Mouse (Mus musculus) heart, postnatal 0 days (tissue): Measurements from ENCODE around the gene Pde4d. TPM values are rescaled to one million over a fixed set of nuclear protein-coding genes. Genes with fewer than 3 reads are reported as not detected.

Experiments
- ATAC-seq: fragments of 200-750 bp; cut with Nextera tagmentation; 2 replicates; pipeline ENCODE4 v1.8.0; 2017; ENCODE audit warnings: low read depth, moderate number of reproducible peaks, moderate library complexity; ENCODE audit not compliant: insufficient read depth
- DNase-seq: peaks from one replicate; pipeline ENCODE4 v3.0.0-alpha.2; 2016; ENCODE audit warnings: low spot score
- H3K27ac ChIP-seq: fragments of 300-500 bp; sonication (generic); 2 replicates; pipeline ENCODE4 v1.5.1; 2014; ENCODE audit warnings: low read depth, mild to moderate bottlenecking
- H3K27me3 ChIP-seq: fragments of 300-500 bp; sonication (generic); 2 replicates; pipeline ENCODE4 v1.6.1; 2014; ENCODE audit warnings: low read length, mixed read lengths; ENCODE audit not compliant: control insufficient read depth, insufficient read depth
- H3K36me3 ChIP-seq: fragments of 300-500 bp; sonication (generic); replicated peaks from 2 replicates; pipeline ENCODE4 v1.6.1; 2014; ENCODE audit warnings: low read length, mixed read lengths; ENCODE audit not compliant: control insufficient read depth, insufficient read depth
- H3K4me1 ChIP-seq: fragments of 300-500 bp; sonication (generic); 2 replicates; pipeline ENCODE4 v1.6.1; 2014; ENCODE audit warnings: antibody characterized with exemption; ENCODE audit not compliant: control insufficient read depth, insufficient read depth
- H3K4me2 ChIP-seq: fragments of 300-500 bp; sonication (generic); 2 replicates; pipeline ENCODE4 v1.6.1; 2014; ENCODE audit warnings: low read depth, mild to moderate bottlenecking, low read length, moderate library complexity
- H3K4me3 ChIP-seq: fragments of 300-500 bp; sonication (generic); 2 replicates; pipeline ENCODE4 v1.5.1; 2014; ENCODE audit warnings: low read depth, low read length
- H3K9ac ChIP-seq: fragments of 300-500 bp; sonication (generic); replicated peaks from 2 replicates; pipeline ENCODE4 v1.6.1; 2014; ENCODE audit warnings: low read depth, low read length, mixed read lengths
- H3K9me3 ChIP-seq: fragments of 300-500 bp; sonication (generic); replicated peaks from 2 replicates; pipeline ENCODE4 v1.6.1; 2016; ENCODE audit warnings: low read length; ENCODE audit not compliant: control insufficient read depth
- CTCF ChIP-seq: IDR thresholded peaks from 2 replicates; pipeline ENCODE4 v1.5.1; 2016; ENCODE audit warnings: antibody characterized with exemption, control low read depth, low read depth
- EP300 ChIP-seq: IDR thresholded peaks from 2 replicates; pipeline ENCODE4 v1.6.1; 2016; ENCODE audit warnings: antibody characterized with exemption, low read depth
- WGBS: fragments of 180-500 bp; shearing (Covaris S2); extraction: QIAGEN DNeasy Blood & Tissue Kit; methylation state at CpG from one replicate; pipeline ENCODE4 v1.1.7; 2014; 5-methylcytosine and 5-hydroxymethylcytosine counted together
- polyA plus RNA-seq: library from polyadenylated mRNA; unstranded; fragments of >200 nt; fragmentation: Nextera tagmentation; extraction: Ambion mirVana; gene quantifications from 2 replicates; pipeline ENCODE4 v1.2.1, GENCODE M21; 2015
- total RNA-seq: library from RNA; depleted of rRNA; stranded (reverse); fragments of >200 nt; gene quantifications from 2 replicates; pipeline ENCODE4 v1.2.3, GENCODE M21; 2014; ENCODE audit warnings: low replicate concordance

Gene Pde4d
- total and polyA plus RNA-seq, 2 experiments from 2014 or later, result 21.9 to 58.0 TPM

DNA sequence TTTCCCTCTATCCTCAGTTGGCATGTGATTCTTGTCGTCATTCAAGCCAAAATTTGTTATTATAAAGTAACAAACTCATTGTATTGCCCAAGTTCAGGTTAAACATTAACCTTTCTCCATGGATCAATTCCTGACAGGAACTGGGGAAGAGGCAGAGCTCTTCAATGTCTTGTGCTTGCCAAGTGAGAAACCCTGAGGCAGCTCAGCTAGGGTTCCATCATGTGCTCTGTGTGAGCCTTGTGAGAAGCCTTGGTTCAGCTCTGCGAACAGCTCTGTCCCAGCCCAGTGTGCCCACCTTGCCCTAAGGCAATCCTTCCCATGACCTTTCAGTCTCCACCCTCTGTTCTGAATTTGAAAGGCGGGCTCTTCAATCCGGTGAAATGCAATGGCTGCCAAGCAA is 1150.0 kb downstream of the Pde4d start:
- WGBS, result 77% methylated on average over 4 of the region's 4 CpGs
- Histone ChIP-seq H3K4me2 (no peak overlapping the region), H3K4me3 (no peak overlapping the region), H3K27ac (no peak overlapping the region), H3K36me3 (no peaks in the 10 kb centered on the region), H3K9me3 (no peaks in the 10 kb centered on the region), H3K9ac (no peak overlapping the region), H3K27me3 (no peaks in the 10 kb centered on the region), H3K4me1 (no peaks in the 10 kb centered on the region)
- TF ChIP-seq CTCF (no peak), EP300 (no peak)
- DNase-seq, result no peak
- ATAC-seq, result no peak

DNA sequence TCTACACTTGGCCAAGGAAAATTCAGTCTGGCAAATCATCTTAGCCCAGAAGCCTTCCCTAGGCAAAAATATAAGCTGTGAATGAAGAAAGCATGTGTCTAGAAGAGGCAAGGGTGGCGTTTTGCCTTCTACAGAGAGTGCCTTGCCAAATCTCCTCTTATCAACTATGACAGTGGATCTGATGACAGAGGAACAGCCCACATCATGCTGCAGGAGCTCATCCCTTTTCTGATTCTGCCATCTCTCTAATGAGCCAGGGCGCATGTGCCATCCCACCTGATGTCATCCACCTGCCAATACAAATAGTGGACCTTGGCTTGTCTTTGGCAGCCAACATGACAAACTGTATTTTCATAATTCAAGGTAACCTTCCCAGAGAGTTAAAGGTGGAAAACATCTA is 1154.3 kb downstream of the Pde4d start:
- TF ChIP-seq CTCF (no peak), EP300 (no peak)
- H3K27me3 ChIP-seq, result no peaks in the 10 kb centered on the region
- ATAC-seq (no peak), DNase-seq (no peak)
- H3K4me3 ChIP-seq, result no peak overlapping the region
- no peaks in the 10 kb centered on the region for H3K36me3 ChIP-seq
- H3K9me3 ChIP-seq, result no peaks in the 10 kb centered on the region
- 65% methylated on average over 2 of the region's 2 CpGs for WGBS
- no peak overlapping the region for H3K4me2 ChIP-seq
- H3K4me1 ChIP-seq, result no peaks in the 10 kb centered on the region
- H3K27ac ChIP-seq, result no peak overlapping the region
- no peak overlapping the region for H3K9ac ChIP-seq

DNA sequence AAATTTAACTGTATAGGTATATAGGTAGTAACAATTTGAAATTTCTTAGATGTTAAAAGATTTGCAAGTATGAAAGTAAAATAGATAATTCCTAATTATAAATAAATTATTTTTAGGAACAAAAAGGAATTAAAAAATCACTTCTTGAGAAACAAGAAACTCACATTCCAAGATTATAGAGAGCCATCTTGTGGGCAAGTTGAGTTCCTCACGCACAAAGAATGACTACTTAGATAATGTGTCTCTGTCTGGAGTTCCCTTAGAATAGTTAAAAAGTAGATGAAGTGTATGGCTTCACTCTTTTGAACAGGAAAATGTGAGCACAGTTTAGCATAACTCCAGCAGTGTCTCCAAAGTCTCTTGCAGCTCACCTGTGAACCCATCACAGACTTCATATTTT is 1155.4 kb downstream of the Pde4d start:
- no peak for TF ChIP-seq EP300
- no peak for TF ChIP-seq CTCF

DNA sequence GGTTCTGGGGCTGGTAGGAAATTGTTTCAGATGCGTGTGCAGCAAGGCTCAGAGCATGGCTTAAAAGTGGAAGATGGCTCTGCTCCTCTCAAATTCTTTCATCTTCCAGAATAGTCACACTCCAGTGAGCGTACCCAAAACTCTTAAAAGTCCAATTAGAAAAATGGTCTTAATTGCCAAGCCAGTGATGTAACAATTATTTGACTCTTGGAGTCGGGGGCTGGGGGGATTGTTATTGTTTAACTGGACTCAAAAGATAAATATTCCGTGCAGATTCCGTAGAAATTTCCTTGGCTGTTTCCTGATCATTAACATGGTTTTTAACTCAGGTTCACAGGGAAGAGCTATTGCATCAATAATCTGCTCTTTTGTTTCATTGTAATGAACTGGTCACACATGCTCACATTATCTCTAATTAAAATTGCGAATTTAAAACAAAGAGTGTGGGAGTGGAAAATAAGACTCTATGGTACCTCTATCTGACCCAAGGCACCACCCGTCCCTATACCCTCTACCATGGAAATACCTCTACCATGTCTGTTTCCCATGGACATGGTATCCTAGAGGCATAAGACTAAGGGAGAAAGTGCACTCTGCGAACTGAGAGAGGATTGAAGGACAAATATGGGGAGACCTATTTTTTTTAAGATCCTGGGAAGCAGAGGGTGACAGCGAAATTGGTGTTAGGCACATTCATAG is 1159.5 kb downstream of the Pde4d start:
- no peak overlapping the region for H3K4me3 ChIP-seq
- H3K36me3 ChIP-seq, result no peaks in the 10 kb centered on the region
- H3K9ac ChIP-seq, result no peak overlapping the region
- TF ChIP-seq CTCF (no peak), EP300 (no peak)
- no peak overlapping the region for H3K27ac ChIP-seq
- 64% methylated on average over 9 of the region's 9 CpGs for WGBS
- no peak for ATAC-seq
- DNase-seq, result no peak
- no peaks in the 10 kb centered on the region for H3K27me3 ChIP-seq
- H3K9me3 ChIP-seq, result no peaks in the 10 kb centered on the region
- H3K4me2 ChIP-seq, result no peak overlapping the region
- no peaks in the 10 kb centered on the region for H3K4me1 ChIP-seq

More for the DNA sequence above, 1155.4 kb downstream of the Pde4d start:
- H3K9me3 ChIP-seq, result no peaks in the 10 kb centered on the region
- no peaks in the 10 kb centered on the region for H3K27me3 ChIP-seq
- no peak for ATAC-seq
- no peaks in the 10 kb centered on the region for H3K4me1 ChIP-seq
- H3K9ac ChIP-seq, result no peak overlapping the region
- no peak overlapping the region for H3K4me2 ChIP-seq
- no peak overlapping the region for H3K27ac ChIP-seq
- WGBS, result 74% methylated on average over 1 of the region's 1 CpGs
- H3K4me3 ChIP-seq, result no peak overlapping the region
- H3K36me3 ChIP-seq, result no peaks in the 10 kb centered on the region
- DNase-seq, result no peak

DNA sequence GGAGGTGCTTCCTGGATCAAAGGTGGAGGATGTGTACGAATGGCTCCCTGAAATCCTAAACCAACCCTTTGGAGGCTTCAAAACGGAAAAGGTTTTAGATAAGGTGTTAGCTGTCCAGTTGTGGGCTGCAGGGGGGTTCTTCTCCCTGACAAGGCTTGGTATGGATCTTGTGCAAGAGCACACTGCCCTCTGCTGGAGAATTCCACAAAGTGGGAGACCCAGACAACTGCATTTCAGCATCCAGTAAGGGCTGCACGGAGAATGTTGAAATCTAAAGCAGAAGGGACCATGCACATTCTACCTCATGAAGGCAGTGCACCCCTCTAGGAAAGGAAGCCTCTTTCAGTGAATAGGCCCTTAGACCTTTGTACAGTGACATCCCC is 1160.0 kb downstream of the Pde4d start:
- no peak for TF ChIP-seq EP300
- TF ChIP-seq CTCF, result peak; percentile 86
- no peaks in the 10 kb centered on the region for H3K9me3 ChIP-seq
- WGBS, result 7% methylated on average over 3 of the region's 3 CpGs

DNA sequence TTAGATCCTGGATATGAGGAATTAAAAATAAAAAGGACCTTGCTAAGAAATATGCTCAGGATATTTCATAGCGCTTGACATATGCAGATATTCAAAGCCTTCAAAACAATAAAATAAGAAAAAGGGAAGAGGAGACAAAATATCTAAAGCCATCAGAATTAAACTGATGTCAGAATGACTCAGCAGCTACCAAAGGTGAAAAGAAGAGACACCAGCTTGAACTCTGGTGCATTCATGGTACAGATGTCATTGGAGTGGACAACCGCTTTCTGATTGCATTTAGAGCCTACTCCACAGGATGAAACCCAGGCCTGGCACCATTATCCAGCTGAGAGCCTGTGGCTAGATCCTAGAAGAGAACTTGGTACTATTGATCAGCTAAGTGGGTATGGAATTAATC is 1161.0 kb downstream of the Pde4d start:
- 93% methylated on average over 2 of the region's 2 CpGs for WGBS
- Histone ChIP-seq H3K4me2 (no peak overlapping the region), H3K36me3 (no peaks in the 10 kb centered on the region), H3K9ac (no peak overlapping the region), H3K4me1 (no peaks in the 10 kb centered on the region), H3K27me3 (no peaks in the 10 kb centered on the region), H3K9me3 (no peaks in the 10 kb centered on the region), H3K4me3 (no peak overlapping the region), H3K27ac (no peak overlapping the region)
- TF ChIP-seq EP300 (no peak), CTCF (no peak)
- DNase-seq, result no peak
- ATAC-seq, result no peak

More for the DNA sequence above, 1160.0 kb downstream of the Pde4d start:
- H3K4me1 ChIP-seq, result no peaks in the 10 kb centered on the region
- peak; percentile 55; the same call in 1 of the 2 replicates for ATAC-seq
- no peaks in the 10 kb centered on the region for H3K36me3 ChIP-seq
- no peak overlapping the region for H3K4me3 ChIP-seq
- H3K27ac ChIP-seq, result no peak overlapping the region
- H3K4me2 ChIP-seq, result no peak overlapping the region
- no peak overlapping the region for H3K9ac ChIP-seq
- no peaks in the 10 kb centered on the region for H3K27me3 ChIP-seq
- peak; percentile 57 for DNase-seq
